8 mouse cellular contexts compared by ENCODE assay signal in genomic region chr11:115813507-115814296, GRCm38 (mm10). TPM values are rescaled to one million over a fixed set of nuclear protein-coding genes. Genes with fewer than 3 reads are reported as not detected.
DNase-seq lines count a peak whose midpoint lies in the region; ATAC-seq lines count a peak whose summit lies in the region.

Caskin2 (minus strand) TSS chr11:115813639.

- intact Hi-C loops in left cerebral cortex, postnatal 14 days (cut with DNase I): loop anchor here (1.0 to 5.0 kb wide), 4 partner anchors 36 to 181 kb away; no protein-coding TSS in a partner anchor

- WGBS in intestine, embryonic 14.5 days: 0% methylated on average over 43 of the region's 44 CpGs

- H3K4me3 ChIP-seq in intestine, embryonic 14.5 days (ENCODE audit: low read depth, low read length): peak within 1 kb of the TSS; percentile 82

- no peaks in the 10 kb centered on the region for H3K27me3 ChIP-seq in intestine, embryonic 14.5 days (replicated peaks; ENCODE audit: control insufficient read depth, insufficient read depth, low read length)

- peak within 1 kb of the TSS; percentile 82 for H3K9ac ChIP-seq in intestine, embryonic 14.5 days (ENCODE audit: low read length)

- H3K9me3 ChIP-seq in intestine, embryonic 14.5 days (ENCODE audit: control insufficient read depth, low read length): no peaks in the 10 kb centered on the region

- peak; percentile 98 to 100 for DNase-seq in adrenal gland, adult (ENCODE audit: inconsistent age in 2 of 2, low spot score in 1 of 2)
- DNase-seq in embryo, embryonic 10.5 days (ENCODE audit: low spot score): peak; percentile 98
- peak; percentile 97 for DNase-seq in gastrocnemius, postnatal 25 days
- peak; percentile 99 for DNase-seq in intestine, embryonic 14.5 days (ENCODE audit: low spot score)
- peak; percentile 87 to 90 for DNase-seq in left cerebral cortex, postnatal 14 days (ENCODE audit: low spot score in 2 of 2)
- DNase-seq in mesoderm, embryonic 11.5 days (ENCODE audit: low read depth, low spot score): peak; percentile 97
- DNase-seq in right cerebral cortex, postnatal 36 days (ENCODE audit: low spot score in 2 of 2): peak; percentile 82 to 83
- DNase-seq in yolk sac, embryonic 10.5 days (ENCODE audit: low spot score): peak; percentile 100

- peaks cover 15% of the 10 kb centered on the region; the same call in 1 of the 2 replicates for H3K36me3 ChIP-seq in intestine, embryonic 14.5 days (ENCODE audit: control insufficient read depth, insufficient read depth, low read length)

- peak within 1 kb of the TSS; percentile 71 for H3K27ac ChIP-seq in intestine, embryonic 14.5 days (ENCODE audit: low read depth)

- ATAC-seq in intestine, embryonic 14.5 days (replicated peaks; ENCODE audit: low FRiP score, low TSS enrichment, low read depth): peak; percentile 93

- H3K4me2 ChIP-seq in intestine, embryonic 14.5 days (ENCODE audit: low read length): peak within 1 kb of the TSS; percentile 80

- H3K4me1 ChIP-seq in intestine, embryonic 14.5 days (replicated peaks; ENCODE audit: control insufficient read depth, insufficient read depth, low read length): peaks cover 39% of the 10 kb centered on the region

RNA-seq across cellular contexts. Expression of gene Caskin2, which starts in this region (rescaled TPM):
- total RNA-seq in gastrocnemius, postnatal 25 days (2021): 10 to 100 TPM; 13.7 to 13.9 TPM
- polyA plus RNA-seq in intestine, embryonic 14.5 days (2014; fragmentation: Nextera tagmentation; extraction: Ambion mirVana): 14.9 and 15.3 TPM in 2 replicates
- 10 to 100 TPM; 18.7 to 21.3 TPM for total RNA-seq in left cerebral cortex, postnatal 14 days (2021)

Comparison
In these comparisons a context has a peak if more than half of its experiments do, and no peak if none do; other contexts are left out.
1. Peak in every context shown above with its lines: DNase-seq, ATAC-seq, H3K4me3 ChIP-seq and H3K27ac ChIP-seq.